Mouse (Mus musculus): ENCODE data around the gene Cfap44. TPM values are rescaled to one million over a fixed set of nuclear protein-coding genes. Genes with fewer than 3 reads are reported as not detected.
"Not testable (repeated sequence)": the region's sequence is repeated elsewhere in the genome, so short reads cannot be mapped to it uniquely, and the experiment has no call there.

The Cfap44 gene
- polyA plus RNA-seq, 1 experiment from 2014 or later: 2.1 TPM

DNA sequence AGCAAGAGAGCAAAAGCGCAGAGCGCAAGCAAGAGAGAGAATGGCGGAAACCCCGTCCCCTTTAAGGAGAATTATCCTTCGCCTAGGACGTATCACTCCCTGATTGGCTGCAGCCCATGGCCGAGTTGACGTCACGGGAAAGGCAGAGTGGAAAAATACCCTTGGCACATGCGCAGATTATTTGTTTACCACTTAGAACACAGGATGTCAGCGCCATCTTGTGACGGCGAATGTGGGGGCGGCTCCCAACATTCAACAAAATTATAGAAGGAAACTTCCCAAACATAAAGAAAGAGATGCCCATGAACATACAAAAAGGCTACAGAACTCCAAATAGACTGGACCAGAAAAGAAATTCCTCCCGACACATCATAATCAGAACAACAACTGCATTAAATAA is 47.3 kb downstream of the Cfap44 start:
- 95% methylated on average over 15 of the region's 15 CpGs for WGBS
- ATAC-seq; H3K4me1 ChIP-seq; H3K4me3 ChIP-seq; H3K36me3 ChIP-seq (ENCODE audit: poor library complexity, severe bottlenecking); H3K27me3 ChIP-seq; H3K4me2 ChIP-seq; H3K27ac ChIP-seq; H3K9ac ChIP-seq; H3K9me3 ChIP-seq (replicated peaks): not testable (repeated sequence)

DNA sequence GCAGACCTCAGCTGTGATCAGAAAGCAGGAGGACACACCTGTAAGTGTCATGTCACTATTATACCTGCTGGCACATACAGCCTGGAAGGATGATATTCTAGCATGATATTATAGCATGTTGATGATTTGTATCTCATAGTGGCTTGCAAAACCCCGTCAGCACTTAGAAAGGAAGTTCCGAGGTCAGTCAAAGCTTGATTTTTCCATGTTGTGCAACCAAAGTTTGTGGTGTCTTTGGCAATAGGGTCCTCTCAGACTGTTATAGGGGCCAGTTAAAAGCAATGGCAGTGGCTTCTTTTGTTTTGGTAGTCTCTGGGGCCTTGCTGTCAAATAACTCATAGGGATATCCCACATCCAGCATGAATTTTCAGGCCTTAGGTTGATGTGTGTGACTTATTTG is 63.3 kb downstream of the Cfap44 start:
- Histone ChIP-seq H3K9ac (no peak overlapping the region), H3K27ac (no peak overlapping the region), H3K4me2 (no peak overlapping the region), H3K9me3 (replicated peaks) (no peaks in the 10 kb centered on the region), H3K27me3 (no peaks in the 10 kb centered on the region), H3K4me1 (no peaks in the 10 kb centered on the region; the same call in 1 of the 2 replicates), H3K36me3 (ENCODE audit: poor library complexity, severe bottlenecking) (no peaks in the 10 kb centered on the region), H3K4me3 (no peak overlapping the region)
- 93% methylated on average over 2 of the region's 2 CpGs for WGBS
- ATAC-seq: no peak

DNA sequence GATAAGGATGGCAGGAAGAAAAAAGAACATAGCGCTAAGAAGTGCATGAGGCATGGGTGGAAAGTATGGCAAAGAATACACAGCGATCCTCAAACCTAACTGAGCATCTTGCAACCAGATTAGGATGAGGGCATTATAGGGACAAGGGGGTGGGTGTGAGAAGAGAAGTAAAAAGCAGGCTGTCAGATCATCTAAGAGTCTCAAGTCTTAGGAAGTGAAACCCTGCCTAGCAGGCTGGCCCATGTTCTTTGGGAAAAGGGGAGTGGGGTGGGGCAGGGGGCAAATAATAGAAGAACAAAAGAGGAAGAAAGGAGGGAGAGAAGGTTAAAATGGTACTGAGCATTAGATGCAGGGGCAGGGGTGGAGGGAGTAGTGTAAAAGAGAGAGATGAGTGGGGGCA is 64.2 kb downstream of the Cfap44 start:
- H3K4me3 ChIP-seq: no peak overlapping the region
- no peaks in the 10 kb centered on the region for H3K27me3 ChIP-seq
- 89% methylated on average over 2 of the region's 2 CpGs for WGBS
- H3K4me1 ChIP-seq: no peaks in the 10 kb centered on the region; the same call in 1 of the 2 replicates
- no peak overlapping the region for H3K27ac ChIP-seq
- H3K9me3 ChIP-seq (replicated peaks): no peaks in the 10 kb centered on the region
- ATAC-seq: no peak
- H3K4me2 ChIP-seq: no peak overlapping the region
- no peaks in the 10 kb centered on the region for H3K36me3 ChIP-seq (ENCODE audit: poor library complexity, severe bottlenecking)
- H3K9ac ChIP-seq: no peak overlapping the region

DNA sequence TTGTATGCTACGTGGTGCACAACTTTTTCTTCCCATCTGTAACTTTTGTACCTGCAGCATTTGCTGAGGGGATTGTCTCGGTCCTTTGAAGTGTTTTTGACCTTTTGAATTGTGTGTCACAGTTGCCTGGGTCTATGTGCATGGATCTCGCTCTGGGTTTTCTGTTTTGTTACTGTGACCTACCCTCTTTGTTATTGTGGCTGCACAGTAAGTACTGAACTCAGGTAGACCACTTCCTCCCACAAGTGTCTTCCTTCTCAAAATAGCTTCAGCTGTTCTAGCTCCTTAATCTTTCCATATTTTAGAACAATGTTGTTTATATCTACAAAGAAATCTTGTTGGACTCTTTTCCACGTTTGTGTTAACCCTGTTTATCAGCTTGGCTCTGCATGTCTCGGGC is 66.3 kb downstream of the Cfap44 start:
- Histone ChIP-seq H3K27ac (no peak overlapping the region), H3K36me3 (ENCODE audit: poor library complexity, severe bottlenecking) (no peaks in the 10 kb centered on the region), H3K9ac (no peak overlapping the region), H3K27me3 (no peaks in the 10 kb centered on the region), H3K4me3 (no peak overlapping the region), H3K4me1 (no peaks in the 10 kb centered on the region; the same call in 1 of the 2 replicates), H3K4me2 (no peak overlapping the region), H3K9me3 (replicated peaks) (no peaks in the 10 kb centered on the region)
- WGBS: 81% methylated on average over 5 of the region's 5 CpGs
- ATAC-seq: no peak

DNA sequence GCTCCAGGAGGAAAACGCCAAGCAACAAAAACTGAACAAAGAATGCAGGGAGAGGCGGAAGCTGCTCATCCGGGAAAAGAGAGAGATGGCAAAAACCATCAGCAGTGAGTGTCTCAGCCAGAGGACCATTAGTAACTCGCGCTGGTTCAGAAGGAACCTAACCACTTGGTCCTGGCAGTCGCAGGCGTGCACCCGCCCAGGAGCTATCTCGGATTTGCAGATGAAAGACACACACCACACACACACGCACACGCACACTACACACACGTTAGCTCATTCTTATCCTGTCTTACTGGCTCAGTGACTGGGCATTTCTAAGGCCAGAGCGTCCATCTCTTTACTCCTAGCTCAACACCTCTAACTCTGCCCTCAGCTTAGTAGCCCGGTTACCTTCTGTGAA is 80.7 kb downstream of the Cfap44 start:
- ATAC-seq: no peak

DNA sequence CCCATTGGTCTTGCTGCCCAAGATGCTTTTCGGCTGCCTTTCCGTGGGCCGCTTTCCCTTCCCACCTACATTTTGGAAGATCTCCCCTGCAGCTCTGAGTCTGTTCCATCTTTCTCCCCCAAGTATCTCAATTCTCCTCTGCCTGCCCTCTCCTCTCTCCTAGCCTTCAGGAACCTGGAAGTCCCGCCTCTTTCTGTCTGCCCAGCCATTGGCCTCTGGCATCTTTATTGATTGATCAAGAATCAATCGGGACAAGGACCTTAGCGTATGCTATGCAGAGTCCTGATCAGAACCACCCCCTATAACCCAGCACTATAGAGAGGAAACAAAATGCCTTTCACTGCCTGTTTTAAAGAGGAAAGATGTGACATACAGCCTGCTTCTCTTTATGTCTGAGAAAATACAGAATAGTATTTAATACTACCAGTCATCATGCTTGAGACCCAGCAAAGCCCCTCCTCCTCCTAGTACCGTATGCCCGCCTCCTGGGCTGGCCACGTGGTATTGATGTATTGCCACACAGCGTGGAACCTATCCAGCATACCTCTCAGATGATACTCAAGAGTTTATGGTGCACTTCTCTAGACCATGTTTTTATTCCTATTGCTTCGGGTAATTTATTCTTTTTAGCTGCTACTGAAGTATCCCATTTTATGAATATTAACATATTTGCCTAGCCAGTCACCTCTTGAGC is 81.2 kb downstream of the Cfap44 start:
- 0 out of 2 replicates have a peak, but pooled peaks have one; percentile 36 for ATAC-seq
- 89% methylated on average over 11 of the region's 11 CpGs for WGBS
- no peaks in the 10 kb centered on the region for H3K9me3 ChIP-seq (replicated peaks)

More for the DNA sequence above, 80.7 kb downstream of the Cfap44 start:
- H3K27ac ChIP-seq: no peak overlapping the region
- no peak overlapping the region for H3K9ac ChIP-seq
- no peaks in the 10 kb centered on the region for H3K36me3 ChIP-seq (ENCODE audit: poor library complexity, severe bottlenecking)
- no peaks in the 10 kb centered on the region; the same call in 1 of the 2 replicates for H3K4me1 ChIP-seq
- no peak overlapping the region for H3K4me3 ChIP-seq
- no peaks in the 10 kb centered on the region for H3K27me3 ChIP-seq
- 91% methylated on average over 14 of the region's 14 CpGs for WGBS
- H3K4me2 ChIP-seq: no peak overlapping the region
- no peaks in the 10 kb centered on the region for H3K9me3 ChIP-seq (replicated peaks)

DNA sequence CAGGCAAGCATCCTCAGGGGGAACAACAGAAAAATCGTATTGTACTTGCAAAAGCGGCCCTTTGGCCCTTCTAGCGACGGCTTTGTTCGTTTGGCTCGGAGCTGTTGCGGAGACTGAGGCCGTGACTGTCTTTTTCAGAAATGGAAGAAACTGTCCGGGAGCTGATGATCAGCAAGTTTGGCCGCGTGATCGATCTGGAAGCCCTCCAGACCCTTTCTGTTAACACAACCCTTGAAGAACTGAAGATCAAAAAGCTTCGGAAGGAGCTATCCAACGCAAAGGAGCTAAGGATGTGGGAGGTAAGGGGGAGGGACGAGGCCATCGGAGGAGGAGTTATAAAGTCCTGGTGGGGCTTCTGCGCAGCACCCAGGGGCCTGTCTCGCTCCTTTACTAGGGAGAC is 84.2 kb downstream of the Cfap44 start:
- H3K9me3 ChIP-seq (replicated peaks): no peaks in the 10 kb centered on the region
- no peaks in the 10 kb centered on the region for H3K36me3 ChIP-seq (ENCODE audit: poor library complexity, severe bottlenecking)
- H3K4me2 ChIP-seq: no peak overlapping the region
- 36% methylated on average over 18 of the region's 18 CpGs for WGBS
- ATAC-seq: no peak
- H3K27ac ChIP-seq: no peak overlapping the region
- no peaks in the 10 kb centered on the region for H3K27me3 ChIP-seq
- no peak overlapping the region for H3K9ac ChIP-seq
- peaks cover 12% of the 10 kb centered on the region for H3K4me1 ChIP-seq
- no peak overlapping the region for H3K4me3 ChIP-seq

More for the DNA sequence above, 81.2 kb downstream of the Cfap44 start:
- Histone ChIP-seq H3K9ac (no peak overlapping the region), H3K36me3 (ENCODE audit: poor library complexity, severe bottlenecking) (no peaks in the 10 kb centered on the region), H3K4me2 (no peak overlapping the region), H3K27ac (no peak overlapping the region), H3K27me3 (no peaks in the 10 kb centered on the region), H3K4me1 (peaks cover 1% of the 10 kb centered on the region; the same call in 1 of the 2 replicates), H3K4me3 (no peak overlapping the region)

DNA sequence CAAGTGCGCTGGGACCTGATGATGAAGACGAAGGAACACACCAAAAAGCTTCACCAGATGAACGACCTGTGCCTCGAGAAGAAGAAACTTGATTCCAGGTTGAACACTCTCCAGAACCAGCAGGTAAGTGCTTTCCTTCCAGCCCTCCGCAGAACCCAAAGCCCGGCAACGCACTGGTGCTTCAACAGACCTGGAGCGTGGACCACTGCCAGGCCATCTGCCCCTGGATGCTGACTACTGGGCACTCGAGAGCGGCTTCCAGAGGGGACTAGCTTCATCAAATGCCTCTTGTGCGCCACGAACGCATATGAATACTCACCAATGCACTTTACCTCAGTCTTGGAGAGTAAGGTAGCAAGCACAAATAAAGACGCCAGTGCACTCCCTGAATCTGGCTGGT is 85.3 kb downstream of the Cfap44 start:
- Histone ChIP-seq H3K9me3 (replicated peaks) (no peaks in the 10 kb centered on the region), H3K27ac (no peak overlapping the region), H3K9ac (no peak overlapping the region), H3K4me3 (no peak overlapping the region), H3K4me2 (no peak overlapping the region), H3K4me1 (peaks cover 12% of the 10 kb centered on the region), H3K27me3 (no peaks in the 10 kb centered on the region), H3K36me3 (ENCODE audit: poor library complexity, severe bottlenecking) (peaks cover 3% of the 10 kb centered on the region)
- no peak for ATAC-seq
- 92% methylated on average over 14 of the region's 14 CpGs for WGBS

DNA sequence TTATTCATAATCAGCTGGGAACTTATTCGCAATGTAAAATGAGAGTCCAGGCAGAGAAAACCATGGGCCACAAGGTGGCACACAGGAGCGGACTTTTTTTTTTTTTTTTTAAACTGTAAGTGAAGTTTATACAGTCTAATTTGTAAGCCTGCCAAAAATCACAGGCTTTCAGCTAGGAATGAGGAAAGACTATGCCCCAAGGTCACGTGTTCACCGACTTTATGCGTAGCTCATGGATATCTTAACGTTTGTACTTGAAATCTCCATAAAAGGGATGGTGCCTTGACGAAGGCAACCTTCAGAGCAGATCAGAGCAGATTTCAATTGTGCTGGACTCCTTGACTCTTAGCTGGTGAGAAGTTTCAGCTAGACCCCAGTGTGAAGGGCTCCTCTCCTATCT is 86.0 kb downstream of the Cfap44 start:
- 0 out of 2 replicates have a peak, but pooled peaks have one; percentile 9 for ATAC-seq
- H3K9me3 ChIP-seq (replicated peaks): no peaks in the 10 kb centered on the region
- no peak overlapping the region for H3K9ac ChIP-seq
- no peak overlapping the region for H3K27ac ChIP-seq
- no peak overlapping the region for H3K4me3 ChIP-seq
- H3K4me2 ChIP-seq: no peak overlapping the region
- H3K27me3 ChIP-seq: no peaks in the 10 kb centered on the region
- 74% methylated on average over 7 of the region's 7 CpGs for WGBS
- peaks cover 14% of the 10 kb centered on the region for H3K4me1 ChIP-seq
- peaks cover 9% of the 10 kb centered on the region for H3K36me3 ChIP-seq (ENCODE audit: poor library complexity, severe bottlenecking)

DNA sequence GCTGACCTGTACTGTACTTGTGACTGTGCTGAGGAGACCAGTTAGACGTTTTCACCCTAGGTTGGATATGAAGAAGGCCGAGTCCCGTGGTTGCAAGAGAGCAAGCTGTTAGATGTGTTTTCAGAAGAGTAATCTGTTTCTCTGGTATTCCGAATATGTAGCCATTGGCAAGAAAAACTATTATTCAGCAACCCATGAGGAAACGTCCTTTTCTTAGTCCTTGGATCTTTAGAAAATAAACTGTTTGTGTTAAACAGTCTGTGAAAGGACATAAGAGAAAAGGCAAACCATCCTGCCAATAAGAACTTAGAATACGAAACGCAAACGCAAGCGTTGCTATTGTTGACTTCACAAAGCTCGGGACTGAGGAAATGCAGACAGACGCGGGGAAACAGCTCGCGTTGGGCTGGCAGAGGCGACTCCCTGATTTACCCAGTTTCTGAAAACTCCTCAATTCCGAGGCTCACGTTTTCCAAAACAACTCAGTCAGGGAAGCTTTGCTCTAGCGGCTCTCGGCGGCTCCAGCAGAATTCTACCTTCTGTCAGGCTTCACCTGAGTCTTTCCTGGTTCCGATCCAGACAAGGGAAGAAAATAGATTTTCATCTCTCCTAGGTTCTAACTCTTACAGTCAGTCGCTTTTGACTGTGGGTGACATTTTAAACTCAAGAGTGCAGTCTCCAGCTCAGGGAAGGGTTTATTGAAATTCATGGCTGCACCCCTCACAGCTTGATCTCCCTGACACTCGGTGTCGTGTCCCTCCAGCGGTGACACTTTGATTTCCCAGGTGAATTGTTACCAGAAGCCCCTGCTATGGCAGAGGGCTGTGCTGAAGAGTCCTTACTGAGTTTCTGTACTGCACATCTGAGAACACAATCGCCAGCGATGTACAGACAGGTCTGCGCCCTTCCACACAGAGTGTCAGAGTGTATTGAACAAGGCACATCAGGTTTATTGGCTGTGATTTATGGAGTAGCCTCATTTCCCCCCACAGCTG is 87.3 kb downstream of the Cfap44 start:
- Histone ChIP-seq H3K36me3 (ENCODE audit: poor library complexity, severe bottlenecking) (peaks cover 20% of the 10 kb centered on the region), H3K27ac (peak overlapping the region; percentile 7; the same call in 1 of the 2 replicates), H3K9ac (0 out of 2 replicates have a peak overlapping the region, but pooled peaks have one; percentile 4), H3K4me3 (no peak overlapping the region), H3K4me2 (no peak overlapping the region), H3K4me1 (peaks cover 27% of the 10 kb centered on the region), H3K9me3 (replicated peaks) (no peaks in the 10 kb centered on the region), H3K27me3 (no peaks in the 10 kb centered on the region)
- WGBS: 36% methylated on average over 28 of the region's 28 CpGs
- no peak for ATAC-seq

DNA sequence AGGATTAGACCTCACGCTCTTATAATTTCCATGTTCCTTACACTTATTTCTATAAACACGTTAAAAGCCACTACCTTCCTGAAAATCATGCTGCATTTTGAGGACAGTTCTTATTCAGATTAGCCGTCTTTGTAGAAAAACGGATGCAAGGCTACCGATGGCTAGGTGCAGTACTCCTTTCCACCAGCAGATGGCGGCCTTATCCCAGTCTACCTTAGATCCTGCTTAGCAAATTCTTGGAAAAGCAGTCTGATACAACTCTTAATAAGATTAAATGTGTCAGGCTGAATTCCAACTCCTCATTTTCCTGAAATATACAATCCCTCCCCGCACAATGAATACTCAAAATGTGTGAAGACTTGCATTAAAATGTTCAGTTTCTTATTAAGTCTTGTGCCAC is 89.5 kb downstream of the Cfap44 start:
- no peak overlapping the region for H3K9ac ChIP-seq
- peaks cover 42% of the 10 kb centered on the region for H3K36me3 ChIP-seq (ENCODE audit: poor library complexity, severe bottlenecking)
- H3K4me3 ChIP-seq: no peak overlapping the region
- H3K27me3 ChIP-seq: no peaks in the 10 kb centered on the region
- 0 out of 2 replicates have a peak overlapping the region, but pooled peaks have one; percentile 28 for H3K27ac ChIP-seq
- no peak overlapping the region for H3K4me2 ChIP-seq
- ATAC-seq: peak; percentile 48
- WGBS: 5% methylated on average over 7 of the region's 7 CpGs
- H3K9me3 ChIP-seq (replicated peaks): no peaks in the 10 kb centered on the region
- H3K4me1 ChIP-seq: peaks cover 31% of the 10 kb centered on the region

DNA sequence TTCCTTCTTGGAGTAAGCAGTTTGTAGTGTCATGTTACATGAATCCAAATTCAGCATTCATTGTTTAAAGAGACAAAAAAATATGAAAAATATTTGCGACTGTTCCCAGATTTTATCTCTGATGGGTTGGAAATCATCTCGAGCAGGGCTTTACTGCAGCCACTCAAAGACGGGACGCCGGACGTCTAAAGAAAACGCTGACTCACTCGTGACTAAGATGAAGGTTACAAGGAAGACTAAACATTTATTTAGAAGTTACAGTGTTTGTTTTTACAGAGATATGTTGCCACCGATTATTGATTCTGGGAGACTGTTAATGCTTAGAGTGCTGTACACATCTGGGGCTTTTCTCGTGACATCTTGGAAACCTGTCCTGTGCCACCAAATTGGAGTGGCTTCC is 90.2 kb downstream of the Cfap44 start:
- Histone ChIP-seq H3K9me3 (replicated peaks) (no peaks in the 10 kb centered on the region), H3K4me1 (peaks cover 31% of the 10 kb centered on the region), H3K4me3 (no peak overlapping the region), H3K36me3 (ENCODE audit: poor library complexity, severe bottlenecking) (peaks cover 49% of the 10 kb centered on the region), H3K27ac (peak overlapping the region; percentile 28), H3K4me2 (no peak overlapping the region), H3K27me3 (no peaks in the 10 kb centered on the region), H3K9ac (no peak overlapping the region)
- 85% methylated on average over 10 of the region's 10 CpGs for WGBS
- no peak for ATAC-seq
